Mouse (Mus musculus): ENCODE data around the gene H2-Ke6. TPM values are rescaled to one million over a fixed set of nuclear protein-coding genes. Genes with fewer than 3 reads are reported as not detected.
"Not testable (repeated sequence)": the region's sequence is repeated elsewhere in the genome, so short reads cannot be mapped to it uniquely, and the experiment has no call there.

The H2-Ke6 gene
- polyA plus RNA-seq, 1 experiment: not detected

DNA sequence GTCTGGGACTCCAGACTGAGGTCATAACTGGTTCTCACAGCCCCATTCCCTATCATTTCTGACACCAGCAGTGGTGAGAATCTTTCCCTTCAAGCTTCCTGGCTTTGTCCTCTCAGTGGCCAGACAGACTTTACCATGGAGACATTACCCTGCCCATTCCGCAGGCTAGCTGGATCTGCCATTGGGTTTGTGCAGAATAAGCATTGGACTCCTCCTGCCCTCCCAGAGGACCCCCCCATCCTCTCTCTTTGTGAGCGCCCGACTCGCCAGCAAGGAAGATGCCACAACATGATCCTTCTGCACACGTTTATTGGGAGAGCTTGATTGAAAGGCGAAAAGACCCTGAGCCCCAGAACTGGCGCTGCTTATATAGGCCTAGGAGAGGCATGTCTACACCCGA is 14.4 kb downstream of the H2-Ke6 start:
- H3K27ac ChIP-seq (ENCODE audit: insufficient read depth, low read depth, low read length): no peak overlapping the region
- TF ChIP-seq CTCF (IDR thresholded peaks at IDR 0.05; ENCODE audit: insufficient read depth, low read depth, low read length) (no peak), POLR2A (IDR thresholded peaks at IDR 0.05; ENCODE audit: insufficient read depth, low read depth, low read length) (no peak)
- 92% methylated on average over 8 of the region's 8 CpGs for WGBS

DNA sequence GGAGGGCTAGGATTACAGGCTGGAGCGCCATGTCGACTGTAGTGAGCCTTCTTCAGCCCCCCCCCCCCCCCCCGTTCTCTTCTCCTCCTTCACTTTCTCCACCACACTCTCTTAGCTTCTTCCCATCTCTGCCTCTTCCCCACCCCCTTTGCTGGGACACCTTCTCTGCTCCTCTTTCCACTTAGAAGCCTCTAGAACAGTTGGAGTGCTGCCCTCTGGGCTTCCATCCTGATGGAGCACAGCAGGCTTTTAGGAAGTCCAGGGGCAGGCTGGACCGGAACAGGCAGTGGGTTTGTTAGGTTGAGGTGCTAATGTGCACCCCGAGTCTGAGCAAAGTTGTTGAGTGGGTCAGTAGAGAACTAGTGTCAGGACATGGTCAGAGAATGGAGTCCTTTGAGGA is 17.7 kb downstream of the H2-Ke6 start:
- no peak for TF ChIP-seq POLR2A (IDR thresholded peaks at IDR 0.05; ENCODE audit: insufficient read depth, low read depth, low read length)
- TF ChIP-seq CTCF (IDR thresholded peaks at IDR 0.05; ENCODE audit: insufficient read depth, low read depth, low read length): no peak
- 81% methylated on average over 5 of the region's 5 CpGs for WGBS

More for the DNA sequence above, 14.4 kb downstream of the H2-Ke6 start:
- Histone ChIP-seq H3K4me3 (ENCODE audit: insufficient read depth, low read depth, low read length) (no peak overlapping the region), H3K4me1 (ENCODE audit: control insufficient read depth, insufficient read depth, low read length) (no peaks in the 10 kb centered on the region)

DNA sequence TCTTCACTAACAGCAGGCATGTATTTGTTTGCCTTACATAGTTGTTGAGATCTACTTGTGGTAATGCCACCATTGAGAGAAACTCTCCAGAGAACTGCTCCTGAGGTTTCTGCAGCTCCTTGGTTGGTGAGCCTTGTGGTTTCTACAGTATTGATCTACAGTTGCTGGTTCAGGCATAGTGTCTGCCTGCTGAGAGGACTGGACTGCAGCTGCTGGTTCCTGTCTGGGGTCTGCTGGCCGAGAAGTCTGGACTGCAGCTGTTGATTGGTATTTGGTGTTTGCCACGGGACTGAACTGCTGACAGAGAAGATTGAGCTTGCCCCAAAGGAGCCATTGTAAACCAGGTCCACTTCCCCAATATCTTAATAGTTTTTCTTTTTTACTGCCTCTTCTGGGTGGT is 21.3 kb downstream of the H2-Ke6 start:
- H3K4me3 ChIP-seq (ENCODE audit: insufficient read depth, low read depth, low read length): no peak overlapping the region
- no peak overlapping the region for H3K27ac ChIP-seq (ENCODE audit: insufficient read depth, low read depth, low read length)
- TF ChIP-seq CTCF (IDR thresholded peaks at IDR 0.05; ENCODE audit: insufficient read depth, low read depth, low read length) (no peak), POLR2A (IDR thresholded peaks at IDR 0.05; ENCODE audit: insufficient read depth, low read depth, low read length) (no peak)
- H3K4me1 ChIP-seq (ENCODE audit: control insufficient read depth, insufficient read depth, low read length): no peaks in the 10 kb centered on the region
- 59% methylated on average over 2 of the region's 2 CpGs for WGBS

More for the DNA sequence above, 17.7 kb downstream of the H2-Ke6 start:
- Histone ChIP-seq H3K4me1 (ENCODE audit: control insufficient read depth, insufficient read depth, low read length) (no peaks in the 10 kb centered on the region), H3K27ac (ENCODE audit: insufficient read depth, low read depth, low read length) (no peak overlapping the region), H3K4me3 (ENCODE audit: insufficient read depth, low read depth, low read length) (no peak overlapping the region)

DNA sequence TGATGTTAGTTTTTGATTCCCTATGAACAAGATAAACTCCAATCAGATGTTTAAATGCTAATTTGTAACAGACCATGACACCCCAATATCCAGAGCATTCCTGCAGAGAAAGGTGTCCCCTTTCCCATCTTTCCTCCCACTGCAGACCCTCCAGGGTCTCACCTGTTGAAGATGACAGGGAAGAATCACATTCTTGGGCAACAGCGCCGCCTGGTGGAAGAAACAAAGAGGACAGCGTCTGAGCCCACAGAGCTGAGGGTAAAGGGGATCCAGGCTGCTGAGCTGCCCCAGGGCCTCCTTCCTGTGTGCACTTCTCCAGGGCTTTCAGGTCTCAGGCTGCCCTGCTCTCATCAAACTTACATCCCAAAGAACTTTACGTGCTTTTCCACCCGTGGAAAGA is 24.4 kb downstream of the H2-Ke6 start:
- H3K4me1 ChIP-seq (ENCODE audit: control insufficient read depth, insufficient read depth, low read length): peaks cover 9% of the 10 kb centered on the region
- WGBS: 5% methylated on average over 5 of the region's 5 CpGs
- no peak overlapping the region for H3K4me3 ChIP-seq (ENCODE audit: insufficient read depth, low read depth, low read length)
- H3K27ac ChIP-seq (ENCODE audit: insufficient read depth, low read depth, low read length): no peak overlapping the region
- TF ChIP-seq CTCF (IDR thresholded peaks at IDR 0.05; ENCODE audit: insufficient read depth, low read depth, low read length): peak; percentile 59
- TF ChIP-seq POLR2A (IDR thresholded peaks at IDR 0.05; ENCODE audit: insufficient read depth, low read depth, low read length): no peak

DNA sequence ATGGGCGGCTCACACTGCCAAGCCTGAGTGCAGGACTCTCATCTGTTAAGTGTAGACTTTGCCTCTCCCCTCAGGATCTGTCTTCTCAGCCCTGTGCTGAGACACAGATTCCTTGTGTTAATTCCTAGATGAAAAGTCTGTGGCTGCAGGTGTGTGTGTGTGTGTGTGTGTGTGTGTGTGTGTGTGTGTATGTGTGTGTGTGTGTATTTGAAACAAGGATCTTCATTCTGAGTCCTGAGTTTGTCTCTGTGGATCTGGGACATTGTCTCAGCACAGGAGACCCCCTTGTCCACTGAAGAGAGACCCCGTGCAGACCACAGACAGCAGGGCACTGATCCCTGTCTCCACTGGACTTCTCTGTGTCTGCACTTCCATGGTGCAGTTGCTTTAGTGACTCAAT is 27.1 kb downstream of the H2-Ke6 start:
- not testable (repeated sequence) for H3K4me3 ChIP-seq (ENCODE audit: insufficient read depth, low read depth, low read length); H3K4me1 ChIP-seq (ENCODE audit: control insufficient read depth, insufficient read depth, low read length); H3K27ac ChIP-seq (ENCODE audit: insufficient read depth, low read depth, low read length)
- 65% methylated on average over 2 of the region's 2 CpGs for WGBS

DNA sequence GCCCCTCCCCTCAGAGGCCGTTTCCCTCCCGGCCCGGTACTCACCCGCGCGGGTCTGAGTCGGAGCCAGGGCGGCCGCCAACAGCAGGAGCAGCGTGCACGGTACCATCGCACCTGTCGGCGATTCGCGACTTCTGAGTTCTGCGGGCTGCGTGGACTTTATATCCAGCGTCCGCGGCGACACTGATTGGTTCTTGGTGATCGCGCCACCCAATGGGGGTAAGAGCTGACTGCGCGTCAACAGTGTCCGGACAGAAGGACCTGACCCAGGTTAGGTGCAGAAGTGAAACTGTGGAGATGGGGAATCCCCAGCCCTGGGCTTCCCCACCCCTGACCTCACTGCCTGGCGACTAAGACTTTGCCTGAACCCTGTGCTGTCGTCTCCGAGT is 27.7 kb downstream of the H2-Ke6 start, which contains the start of gene H2-K1:
TSS of gene H2-K1 (minus strand) at position 198 of the 388 bp plus-strand sequence.
- Histone ChIP-seq H3K27ac (ENCODE audit: insufficient read depth, low read depth, low read length) (no peak within 1 kb of the TSS), H3K4me3 (ENCODE audit: insufficient read depth, low read depth, low read length) (peak within 1 kb of the TSS; percentile 58), H3K4me1 (ENCODE audit: control insufficient read depth, insufficient read depth, low read length) (peaks cover 9% of the 10 kb centered on the region)
- under 1% methylated on average over 30 of the region's 30 CpGs for WGBS
- TF ChIP-seq CTCF (IDR thresholded peaks at IDR 0.05; ENCODE audit: insufficient read depth, low read depth, low read length) (no peak), POLR2A (IDR thresholded peaks at IDR 0.05; ENCODE audit: insufficient read depth, low read depth, low read length) (peak; percentile 43)

DNA sequence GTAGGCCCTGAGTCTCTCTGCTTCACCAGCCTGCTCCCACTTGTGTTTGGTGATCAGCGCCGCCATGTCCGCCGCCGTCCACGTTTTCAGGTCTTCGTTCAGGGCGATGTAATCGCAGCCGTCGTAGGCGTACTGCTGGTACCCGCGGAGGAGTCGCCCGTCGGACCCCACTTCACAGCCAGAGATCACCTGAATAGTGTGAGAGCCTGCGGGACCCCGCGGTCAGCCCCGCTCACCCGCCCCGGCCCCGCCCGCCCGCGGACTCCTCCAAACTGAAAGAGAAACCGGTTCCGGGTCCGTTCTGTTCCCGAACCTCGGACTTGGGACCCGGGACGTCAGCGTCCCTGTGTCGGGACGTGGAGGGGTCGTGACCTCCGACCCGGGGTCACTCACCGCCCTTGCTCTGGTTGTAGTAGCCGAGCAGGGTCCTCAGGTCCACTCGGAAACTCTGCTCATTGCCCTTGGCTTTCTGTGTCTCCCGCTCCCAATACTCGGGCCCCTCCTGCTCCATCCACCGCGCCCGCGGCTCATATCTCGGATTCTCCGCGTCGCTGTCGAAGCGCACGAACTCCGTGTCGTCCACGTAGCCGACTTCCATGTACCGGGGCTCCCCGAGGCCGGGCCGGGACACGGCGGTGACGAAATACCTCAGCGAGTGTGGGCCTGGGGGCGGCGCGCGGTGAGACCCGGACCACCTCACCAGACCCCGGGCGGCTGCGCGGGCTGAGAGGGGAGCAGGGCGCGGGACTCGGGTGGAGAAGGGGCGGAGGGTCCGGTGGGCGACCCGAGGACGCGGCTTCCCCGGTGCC is 28.3 kb downstream of the H2-Ke6 start:
- H3K4me3 ChIP-seq (ENCODE audit: insufficient read depth, low read depth, low read length): peak overlapping the region; percentile 58
- no peak for TF ChIP-seq CTCF (IDR thresholded peaks at IDR 0.05; ENCODE audit: insufficient read depth, low read depth, low read length)
- TF ChIP-seq POLR2A (IDR thresholded peaks at IDR 0.05; ENCODE audit: insufficient read depth, low read depth, low read length): no peak
- no peak overlapping the region for H3K27ac ChIP-seq (ENCODE audit: insufficient read depth, low read depth, low read length)
- 1% methylated on average over 81 of the region's 87 CpGs for WGBS
- peaks cover 9% of the 10 kb centered on the region for H3K4me1 ChIP-seq (ENCODE audit: control insufficient read depth, insufficient read depth, low read length)

DNA sequence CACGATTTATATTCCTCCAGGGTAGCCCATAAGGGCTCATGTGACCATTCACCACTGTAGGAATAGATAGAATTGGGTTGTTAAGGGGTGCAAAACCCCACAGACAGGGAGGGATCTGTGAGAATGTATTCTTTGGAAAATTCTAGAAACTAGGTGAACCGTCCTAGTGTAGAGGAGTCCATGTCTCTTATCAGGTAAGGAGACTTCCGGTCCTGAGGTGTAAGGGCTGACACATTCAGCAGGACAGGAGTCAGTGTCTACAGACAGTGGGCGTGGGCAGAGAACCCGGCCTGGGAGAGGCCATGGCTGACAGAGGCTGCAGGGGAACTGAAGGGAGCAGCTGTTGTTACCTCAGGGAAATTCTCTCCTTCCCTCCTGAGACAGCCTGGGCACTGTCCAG is 29.2 kb downstream of the H2-Ke6 start:
- H3K27ac ChIP-seq (ENCODE audit: insufficient read depth, low read depth, low read length); H3K4me3 ChIP-seq (ENCODE audit: insufficient read depth, low read depth, low read length); H3K4me1 ChIP-seq (ENCODE audit: control insufficient read depth, insufficient read depth, low read length): not testable (repeated sequence)
- WGBS: 76% methylated on average over 5 of the region's 5 CpGs

DNA sequence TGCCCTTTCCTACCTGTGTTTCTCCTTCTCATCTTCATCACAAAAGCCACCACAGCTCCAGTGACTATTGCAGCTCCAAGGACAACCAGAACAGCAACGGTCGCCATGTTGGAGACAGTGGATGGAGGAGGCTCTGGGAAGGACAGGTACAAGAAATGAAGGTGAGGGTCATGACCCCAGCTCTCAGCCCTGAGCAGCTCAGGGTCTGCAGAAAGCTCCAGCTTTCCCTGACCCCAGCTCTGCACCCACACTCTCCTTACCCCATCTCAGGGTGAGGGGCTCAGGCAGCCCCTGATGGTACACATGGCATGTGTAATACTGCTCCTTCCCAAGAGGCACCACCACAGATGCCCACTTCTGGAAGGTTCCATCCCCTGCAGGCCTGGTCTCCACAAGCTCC is 30.8 kb downstream of the H2-Ke6 start:
- WGBS: 94% methylated on average over 2 of the region's 2 CpGs
- H3K4me1 ChIP-seq (ENCODE audit: control insufficient read depth, insufficient read depth, low read length); H3K27ac ChIP-seq (ENCODE audit: insufficient read depth, low read depth, low read length); H3K4me3 ChIP-seq (ENCODE audit: insufficient read depth, low read depth, low read length): not testable (repeated sequence)

DNA sequence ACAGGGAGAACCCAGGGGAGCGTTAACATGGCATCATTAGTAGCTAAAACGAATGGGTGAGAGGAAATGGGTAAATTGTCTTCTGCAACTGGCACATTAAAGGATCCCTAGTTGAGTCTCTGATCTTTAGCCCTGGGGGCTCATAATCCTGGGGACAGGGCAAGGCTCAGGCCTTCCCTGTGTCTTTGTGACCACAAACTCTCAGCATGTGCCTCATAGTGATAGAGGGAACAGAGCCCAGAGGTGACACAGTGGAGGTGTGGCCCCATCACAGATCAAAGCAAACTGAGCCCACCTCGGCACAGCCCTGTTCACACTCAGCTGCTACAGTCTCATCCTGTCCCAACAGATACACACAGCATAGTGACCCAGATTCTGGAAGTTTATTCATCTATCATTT is 32.2 kb downstream of the H2-Ke6 start:
- TF ChIP-seq CTCF (IDR thresholded peaks at IDR 0.05; ENCODE audit: insufficient read depth, low read depth, low read length) (no peak), POLR2A (IDR thresholded peaks at IDR 0.05; ENCODE audit: insufficient read depth, low read depth, low read length) (no peak)
- H3K27ac ChIP-seq (ENCODE audit: insufficient read depth, low read depth, low read length): no peak overlapping the region
- WGBS: 74% methylated on average over 3 of the region's 3 CpGs
- H3K4me3 ChIP-seq (ENCODE audit: insufficient read depth, low read depth, low read length): no peak overlapping the region
- peaks cover 9% of the 10 kb centered on the region for H3K4me1 ChIP-seq (ENCODE audit: control insufficient read depth, insufficient read depth, low read length)
